Mouse (Mus musculus) right cerebral cortex, adult 18-20 months (tissue): ENCODE measurements at regions not wholly inside any gene's neighbourhood (a gene's known extent, or its start where the extent isn't known, plus 50 kb on each side); places are given as distances from the start of the nearest gene placed in this dataset.

Experiments
- DNase-seq: peaks from one replicate; pipeline ENCODE4 v3.0.0; 2022; ENCODE audit warnings: mixed read lengths

GRCm38 (mm10) chr10:71485063-71485762 is 137.7 kb downstream of the Ipmk start:
- no peak for DNase-seq

GRCm38 (mm10) chr10:71489791-71490190 is 142.2 kb downstream of the Ipmk start:
- DNase-seq, result no peak

GRCm38 (mm10) chr10:71502096-71502495 is 154.5 kb downstream of the Ipmk start:
- no peak for DNase-seq

- DNase-seq, result no peak
Observed at GRCm38 (mm10) chr10:71504219-71504618, 156.7 kb downstream of the Ipmk start.

GRCm38 (mm10) chr10:71525290-71525689 is 177.7 kb downstream of the Ipmk start:
- peak; percentile 10 for DNase-seq

GRCm38 (mm10) chr10:71533759-71534158 is 186.2 kb downstream of the Ipmk start:
- DNase-seq, result no peak

- no peak for DNase-seq
Observed at GRCm38 (mm10) chr10:71545489-71545888, 197.9 kb downstream of the Ipmk start.

GRCm38 (mm10) chr10:71546507-71546906 is 198.9 kb downstream of the Ipmk start:
- no peak for DNase-seq

- DNase-seq, result no peak
Observed at GRCm38 (mm10) chr10:71583716-71584115, 236.2 kb downstream of the Ipmk start.

GRCm38 (mm10) chr10:71598515-71598914 is 251.0 kb downstream of the Ipmk start:
- no peak for DNase-seq

- no peak for DNase-seq
Observed at GRCm38 (mm10) chr10:71613736-71614135, 266.2 kb downstream of the Ipmk start.

- peak; percentile 24 for DNase-seq
Observed at GRCm38 (mm10) chr10:71617156-71617555, 269.6 kb downstream of the Ipmk start.

- DNase-seq, result no peak
Observed at GRCm38 (mm10) chr10:71646071-71646470, 298.5 kb downstream of the Ipmk start.

- DNase-seq, result no peak
Observed at GRCm38 (mm10) chr10:71657525-71657924, 310.0 kb downstream of the Ipmk start.

GRCm38 (mm10) chr10:71663545-71663944 is 316.0 kb downstream of the Ipmk start:
- peak; percentile 3 for DNase-seq

GRCm38 (mm10) chr10:71667160-71667571 is 319.6 kb downstream of the Ipmk start:
- DNase-seq, result peak; percentile 50

GRCm38 (mm10) chr10:71679240-71679639 is 331.7 kb downstream of the Ipmk start:
- DNase-seq, result no peak

- DNase-seq, result no peak
Observed at GRCm38 (mm10) chr10:71713456-71713855, 365.9 kb downstream of the Ipmk start.

GRCm38 (mm10) chr10:71727746-71728145 is 380.2 kb downstream of the Ipmk start:
- no peak for DNase-seq

GRCm38 (mm10) chr10:71733821-71734220 is 386.3 kb downstream of the Ipmk start:
- DNase-seq, result no peak

- DNase-seq, result no peak
Observed at GRCm38 (mm10) chr10:71734481-71734880, 386.9 kb downstream of the Ipmk start.

- DNase-seq, result no peak
Observed at GRCm38 (mm10) chr10:71738280-71738679, 390.7 kb downstream of the Ipmk start.

GRCm38 (mm10) chr10:71748557-71749493 is 401.3 kb downstream of the Ipmk start:
- no peak for DNase-seq

GRCm38 (mm10) chr10:71753255-71753654 is 405.7 kb downstream of the Ipmk start:
- no peak for DNase-seq
